Mouse (Mus musculus): ENCODE data around the gene Pacs2. TPM values are rescaled to one million over a fixed set of nuclear protein-coding genes. Genes with fewer than 3 reads are reported as not detected.

Pacs2 gene
- polyA plus RNA-seq, 1 experiment from 2014 or later = 22.6 TPM

DNA sequence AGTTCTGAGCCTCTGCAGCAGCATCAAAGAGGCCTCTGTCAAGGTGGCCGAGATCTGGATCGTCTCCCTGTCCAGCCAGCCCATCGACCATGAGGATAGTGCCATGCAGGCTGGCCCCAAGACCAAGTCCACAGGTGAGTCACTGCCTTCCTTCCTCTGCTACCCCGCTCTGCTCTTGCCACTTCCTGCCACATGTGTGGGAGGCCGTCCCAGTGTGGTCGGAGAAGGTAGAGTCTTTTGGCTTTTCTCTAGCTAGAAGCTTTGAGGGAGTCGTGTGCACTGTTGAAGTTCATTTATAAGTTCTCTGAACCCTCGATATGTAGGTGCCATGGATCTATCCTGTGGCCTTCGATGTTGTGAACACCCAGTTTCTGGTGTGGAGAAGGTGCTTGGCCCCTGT, 35.5 kb downstream of the Pacs2 start:
- no peak overlapping the region for H3K27ac ChIP-seq (replicated peaks)
- WGBS = 94% methylated on average over 9 of the region's 9 CpGs
- no peaks in the 10 kb centered on the region for H3K27me3 ChIP-seq
- H3K4me3 ChIP-seq = no peak overlapping the region
- 0 out of 2 replicates have a peak, but pooled peaks cover under 1% of the 10 kb centered on the region for H3K4me1 ChIP-seq
- no peaks in the 10 kb centered on the region for H3K9me3 ChIP-seq
- H3K4me2 ChIP-seq (replicated peaks) = no peak overlapping the region
- no peak overlapping the region for H3K9ac ChIP-seq (replicated peaks)
- H3K36me3 ChIP-seq = peaks cover 53% of the 10 kb centered on the region
- ATAC-seq (replicated peaks) = no peak

DNA sequence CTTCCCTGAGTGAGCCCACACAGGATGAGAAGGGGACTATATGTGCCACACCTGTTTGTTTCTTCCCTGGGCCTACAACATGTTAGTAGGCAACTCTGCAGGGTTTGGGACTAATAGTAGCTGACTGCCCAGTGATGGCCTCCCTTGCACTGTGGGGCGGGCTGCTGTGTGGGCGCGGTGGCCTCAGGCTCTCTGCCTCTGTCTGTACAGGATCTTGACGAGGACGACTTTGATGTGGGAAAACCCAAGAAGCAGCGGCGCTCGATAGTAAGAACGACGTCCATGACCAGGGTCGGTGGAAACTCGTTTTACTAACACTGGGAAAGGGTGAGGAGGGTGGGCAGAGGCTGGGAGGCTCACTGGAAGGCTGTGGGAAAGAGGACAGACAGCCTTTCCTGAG, 36.4 kb downstream of the Pacs2 start:
- Histone ChIP-seq H3K9me3 (no peaks in the 10 kb centered on the region), H3K9ac (replicated peaks) (no peak overlapping the region), H3K4me1 (no peaks in the 10 kb centered on the region), H3K27ac (replicated peaks) (no peak overlapping the region), H3K27me3 (no peaks in the 10 kb centered on the region), H3K4me2 (replicated peaks) (no peak overlapping the region), H3K36me3 (peaks cover 59% of the 10 kb centered on the region), H3K4me3 (no peak overlapping the region)
- ATAC-seq (replicated peaks) = no peak
- WGBS = 84% methylated on average over 12 of the region's 12 CpGs

- no peak for ATAC-seq (replicated peaks)
- no peaks in the 10 kb centered on the region for H3K27me3 ChIP-seq
- no peak overlapping the region for H3K4me2 ChIP-seq (replicated peaks)
- 73% methylated on average over 9 of the region's 9 CpGs for WGBS
- H3K4me3 ChIP-seq = no peak overlapping the region
- H3K27ac ChIP-seq (replicated peaks) = no peak overlapping the region
- peaks cover 64% of the 10 kb centered on the region for H3K36me3 ChIP-seq
- H3K4me1 ChIP-seq = no peaks in the 10 kb centered on the region
- H3K9ac ChIP-seq (replicated peaks) = no peak overlapping the region
- no peaks in the 10 kb centered on the region for H3K9me3 ChIP-seq
Measured at GRCm38 (mm10) chr12:113051628-113052403, 37.5 kb downstream of the Pacs2 start.

DNA sequence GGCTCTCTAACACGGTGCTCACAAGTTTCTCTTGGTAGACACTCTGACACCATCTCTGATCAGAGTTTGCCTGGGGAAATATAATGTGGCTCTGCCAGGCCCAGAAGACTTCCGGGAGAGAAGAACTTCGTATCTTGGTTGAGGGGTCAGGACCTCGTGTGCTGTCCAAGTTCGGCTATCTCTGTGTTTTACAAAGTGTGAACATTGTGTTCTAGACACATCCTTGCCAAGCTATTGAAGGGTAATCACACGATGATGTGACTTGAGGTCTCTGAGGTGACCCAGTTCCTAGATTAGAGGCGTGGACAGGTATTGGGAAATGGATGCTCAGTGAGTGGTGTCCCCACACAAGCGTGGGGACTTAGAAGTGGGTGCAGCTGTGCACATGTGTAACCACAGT, 41.8 kb downstream of the Pacs2 start:
- Histone ChIP-seq H3K4me2 (replicated peaks) (no peak overlapping the region), H3K4me1 (no peaks in the 10 kb centered on the region), H3K4me3 (no peak overlapping the region), H3K9ac (replicated peaks) (no peak overlapping the region), H3K36me3 (peaks cover 84% of the 10 kb centered on the region), H3K9me3 (no peaks in the 10 kb centered on the region), H3K27ac (replicated peaks) (no peak overlapping the region), H3K27me3 (no peaks in the 10 kb centered on the region)
- no peak for ATAC-seq (replicated peaks)
- WGBS = 94% methylated on average over 8 of the region's 8 CpGs

DNA sequence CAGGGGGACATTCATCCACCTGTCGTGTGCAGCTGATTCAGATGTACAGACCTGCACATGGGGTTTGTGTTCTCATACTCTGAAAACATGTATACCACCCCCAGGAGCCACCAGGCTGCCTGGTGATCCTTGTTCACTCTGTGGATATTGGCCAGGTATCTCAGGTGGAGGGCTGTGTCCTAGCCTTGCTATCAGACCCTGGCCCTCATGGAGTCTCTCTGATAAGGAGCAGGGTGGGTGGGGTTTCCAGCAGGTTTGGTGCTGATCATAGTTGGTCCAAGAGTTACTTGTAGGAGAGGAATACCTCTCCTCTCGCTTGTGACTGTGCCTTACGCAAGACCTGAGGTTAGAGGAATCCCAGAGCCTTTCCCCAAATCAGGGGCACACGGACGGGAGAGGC, 45.9 kb downstream of the Pacs2 start:
- Histone ChIP-seq H3K9ac (replicated peaks) (no peak overlapping the region), H3K4me1 (no peaks in the 10 kb centered on the region), H3K27me3 (no peaks in the 10 kb centered on the region), H3K4me2 (replicated peaks) (no peak overlapping the region), H3K9me3 (no peaks in the 10 kb centered on the region), H3K4me3 (no peak overlapping the region), H3K36me3 (peaks cover 84% of the 10 kb centered on the region), H3K27ac (replicated peaks) (no peak overlapping the region)
- WGBS = 96% methylated on average over 5 of the region's 5 CpGs
- no peak for ATAC-seq (replicated peaks)

GRCm38 (mm10) chr12:113061606-113062005, 47.3 kb downstream of the Pacs2 start:
- H3K9ac ChIP-seq (replicated peaks) = no peak overlapping the region
- WGBS = 90% methylated on average over 9 of the region's 9 CpGs
- no peak for ATAC-seq (replicated peaks)
- no peak overlapping the region for H3K4me3 ChIP-seq
- no peaks in the 10 kb centered on the region for H3K4me1 ChIP-seq
- no peaks in the 10 kb centered on the region for H3K9me3 ChIP-seq
- H3K4me2 ChIP-seq (replicated peaks) = no peak overlapping the region
- H3K27ac ChIP-seq (replicated peaks) = no peak overlapping the region
- no peaks in the 10 kb centered on the region for H3K27me3 ChIP-seq
- H3K36me3 ChIP-seq = peaks cover 84% of the 10 kb centered on the region

GRCm38 (mm10) chr12:113062201-113062600, 47.9 kb downstream of the Pacs2 start:
- no peak for ATAC-seq (replicated peaks)

DNA sequence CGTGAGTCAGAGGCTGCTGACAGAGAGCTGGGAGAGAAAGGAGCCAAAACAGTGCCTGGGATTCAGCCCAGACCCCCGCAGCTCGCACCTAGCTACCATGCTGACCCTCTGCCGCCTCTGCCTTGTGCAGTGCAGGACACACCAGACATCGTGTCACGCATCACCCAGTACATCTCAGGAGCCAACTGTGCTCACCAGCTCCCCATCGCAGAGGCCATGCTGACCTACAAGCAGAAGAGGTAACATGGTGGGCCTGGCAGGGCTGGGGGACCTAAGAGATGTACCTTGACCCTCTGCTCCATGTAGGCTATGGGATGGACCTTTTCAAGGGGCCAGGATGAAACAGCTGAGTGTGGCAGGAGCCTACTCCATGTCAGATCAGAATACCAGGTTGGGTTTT, 49.4 kb downstream of the Pacs2 start:
- Histone ChIP-seq H3K27me3 (no peaks in the 10 kb centered on the region), H3K4me2 (replicated peaks) (no peak overlapping the region), H3K9ac (replicated peaks) (no peak overlapping the region), H3K36me3 (peaks cover 65% of the 10 kb centered on the region), H3K4me1 (no peaks in the 10 kb centered on the region), H3K27ac (replicated peaks) (no peak overlapping the region), H3K9me3 (no peaks in the 10 kb centered on the region), H3K4me3 (no peak overlapping the region)
- ATAC-seq (replicated peaks) = no peak
- 93% methylated on average over 7 of the region's 7 CpGs for WGBS

More at GRCm38 (mm10) chr12:113062201-113062600, 47.9 kb downstream of the Pacs2 start:
- H3K27me3 ChIP-seq = no peaks in the 10 kb centered on the region
- H3K4me3 ChIP-seq = no peak overlapping the region
- H3K36me3 ChIP-seq = peaks cover 78% of the 10 kb centered on the region
- no peaks in the 10 kb centered on the region for H3K9me3 ChIP-seq
- H3K27ac ChIP-seq (replicated peaks) = no peak overlapping the region
- 88% methylated on average over 10 of the region's 10 CpGs for WGBS
- no peak overlapping the region for H3K9ac ChIP-seq (replicated peaks)
- no peaks in the 10 kb centered on the region for H3K4me1 ChIP-seq
- H3K4me2 ChIP-seq (replicated peaks) = no peak overlapping the region

DNA sequence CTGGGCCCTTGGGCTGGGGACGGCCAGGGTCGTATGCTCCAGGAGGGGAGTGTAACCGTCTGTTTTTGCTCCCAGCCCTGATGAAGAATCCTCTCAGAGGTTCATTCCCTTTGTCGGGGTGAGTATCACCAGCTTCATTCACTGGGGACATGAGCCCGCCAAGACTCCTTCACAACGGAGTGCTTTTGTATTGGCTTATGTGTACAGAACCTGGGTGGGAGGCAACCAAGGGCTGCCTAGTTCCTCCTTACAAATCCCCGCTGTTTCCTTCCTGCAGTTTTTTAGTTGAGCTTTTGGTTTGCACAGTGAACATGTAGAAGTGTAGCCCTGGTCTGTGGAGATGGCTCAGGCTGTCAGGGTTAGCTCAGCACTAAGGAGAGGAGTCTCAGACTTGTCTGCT, 53.7 kb downstream of the Pacs2 start:
- H3K4me2 ChIP-seq (replicated peaks) = no peak overlapping the region
- no peak overlapping the region for H3K27ac ChIP-seq (replicated peaks)
- no peaks in the 10 kb centered on the region for H3K9me3 ChIP-seq
- H3K4me3 ChIP-seq = no peak overlapping the region
- 85% methylated on average over 7 of the region's 7 CpGs for WGBS
- no peaks in the 10 kb centered on the region for H3K4me1 ChIP-seq
- H3K36me3 ChIP-seq = peaks cover 56% of the 10 kb centered on the region
- no peak for ATAC-seq (replicated peaks)
- no peaks in the 10 kb centered on the region for H3K27me3 ChIP-seq
- no peak overlapping the region for H3K9ac ChIP-seq (replicated peaks)

- Histone ChIP-seq H3K4me3 (no peak overlapping the region), H3K36me3 (peaks cover 44% of the 10 kb centered on the region), H3K9ac (replicated peaks) (no peak overlapping the region), H3K4me1 (peaks cover 10% of the 10 kb centered on the region), H3K4me2 (replicated peaks) (no peak overlapping the region), H3K9me3 (no peaks in the 10 kb centered on the region), H3K27ac (replicated peaks) (no peak overlapping the region), H3K27me3 (no peaks in the 10 kb centered on the region)
- WGBS = 97% methylated on average over 6 of the region's 6 CpGs
- no peak for ATAC-seq (replicated peaks)
Measured at GRCm38 (mm10) chr12:113069389-113069788, 55.1 kb downstream of the Pacs2 start.

DNA sequence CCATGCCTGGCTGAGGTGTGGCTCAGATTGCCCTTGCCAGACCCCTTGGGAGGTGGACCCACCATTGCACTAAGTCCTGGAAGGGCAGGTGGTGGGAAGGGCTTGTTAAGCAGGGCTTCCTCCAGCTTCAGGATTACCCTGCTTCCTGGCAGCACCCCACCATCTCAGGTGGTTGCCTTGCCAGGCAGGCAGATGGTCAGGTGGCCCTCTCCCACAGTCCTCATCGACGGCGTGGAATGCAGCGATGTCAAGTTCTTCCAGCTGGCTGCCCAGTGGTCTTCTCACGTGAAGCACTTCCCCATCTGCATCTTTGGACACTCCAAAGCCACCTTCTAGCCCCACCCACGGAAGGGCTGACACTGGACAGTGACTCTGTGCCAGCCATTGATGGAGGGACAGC, 57.0 kb downstream of the Pacs2 start:
- H3K36me3 ChIP-seq = peaks cover 36% of the 10 kb centered on the region
- WGBS = 85% methylated on average over 6 of the region's 6 CpGs
- ATAC-seq (replicated peaks) = no peak

GRCm38 (mm10) chr12:113071827-113072226, 57.5 kb downstream of the Pacs2 start:
- H3K4me1 ChIP-seq = peaks cover 21% of the 10 kb centered on the region
- no peak overlapping the region for H3K9ac ChIP-seq (replicated peaks)
- H3K36me3 ChIP-seq = peaks cover 33% of the 10 kb centered on the region
- no peak for ATAC-seq (replicated peaks)
- WGBS = 91% methylated on average over 6 of the region's 6 CpGs
- no peaks in the 10 kb centered on the region for H3K27me3 ChIP-seq
- no peak overlapping the region for H3K4me2 ChIP-seq (replicated peaks)
- no peaks in the 10 kb centered on the region for H3K9me3 ChIP-seq
- H3K4me3 ChIP-seq = no peak overlapping the region
- no peak overlapping the region for H3K27ac ChIP-seq (replicated peaks)

More for the DNA sequence above, 57.0 kb downstream of the Pacs2 start:
- peaks cover 21% of the 10 kb centered on the region for H3K4me1 ChIP-seq
- H3K9ac ChIP-seq (replicated peaks) = no peak overlapping the region
- no peaks in the 10 kb centered on the region for H3K27me3 ChIP-seq
- H3K4me2 ChIP-seq (replicated peaks) = no peak overlapping the region
- no peak overlapping the region for H3K27ac ChIP-seq (replicated peaks)
- H3K9me3 ChIP-seq = no peaks in the 10 kb centered on the region
- no peak overlapping the region for H3K4me3 ChIP-seq
